Mouse (Mus musculus) left cerebral cortex, adult 9 months (tissue): ENCODE data around the gene Ell3.

ENCODE experiments used
- DNase-seq, 2 experiments: peaks; one replicate each; pipeline ENCODE4 v3.0.0; 2022; ENCODE audit warnings: low spot score in 2 of 2

Gene Ell3

GRCm38 (mm10) chr2:121448136-121448535 is 4.1 kb upstream of the Ell3 start:
- peak in 1 of 2 experiments; percentile 55 for DNase-seq

GRCm38 (mm10) chr2:121447006-121447405 is 2.9 kb upstream of the Ell3 start:
- DNase-seq: no peak

- DNase-seq: no peak
Observed at GRCm38 (mm10) chr2:121446506-121446905, 2.4 kb upstream of the Ell3 start.

- no peak for DNase-seq
Observed at GRCm38 (mm10) chr2:121445117-121445516, 1.0 kb upstream of the Ell3 start.

- DNase-seq: no peak
Observed at GRCm38 (mm10) chr2:121443068-121443349, 1.1 kb downstream of the Ell3 start.

- DNase-seq: no peak
Observed at GRCm38 (mm10) chr2:121442259-121443067, 1.6 kb downstream of the Ell3 start.

- no peak for DNase-seq
Observed at GRCm38 (mm10) chr2:121441800-121442199, 2.3 kb downstream of the Ell3 start.

GRCm38 (mm10) chr2:121440834-121441605 is 3.1 kb downstream of the Ell3 start:
- DNase-seq: no peak

- no peak for DNase-seq
Observed at GRCm38 (mm10) chr2:121439746-121440145, 4.3 kb downstream of the Ell3 start.

- DNase-seq: no peak
Observed at GRCm38 (mm10) chr2:121434854-121435253, 9.2 kb downstream of the Ell3 start.

GRCm38 (mm10) chr2:121425890-121426289 is 18.2 kb downstream of the Ell3 start:
- DNase-seq: no peak

- no peak for DNase-seq
Observed at GRCm38 (mm10) chr2:121423166-121423565, 20.9 kb downstream of the Ell3 start.

- DNase-seq: no peak
Observed at GRCm38 (mm10) chr2:121418476-121418875, 25.6 kb downstream of the Ell3 start.

- no peak for DNase-seq
Observed at GRCm38 (mm10) chr2:121416356-121416755, 27.7 kb downstream of the Ell3 start.

GRCm38 (mm10) chr2:121415591-121415990 is 28.5 kb downstream of the Ell3 start:
- DNase-seq: no peak

- no peak for DNase-seq
Observed at GRCm38 (mm10) chr2:121415103-121415502, 29.0 kb downstream of the Ell3 start.

- peak in 1 of 2 experiments; percentile 31 for DNase-seq
Observed at GRCm38 (mm10) chr2:121414139-121414685, 29.9 kb downstream of the Ell3 start.

GRCm38 (mm10) chr2:121413387-121414042 is 30.6 kb downstream of the Ell3 start, which contains the start of the genes Pdia3 and Catsper2:
Pdia3 (plus strand) TSS chr2:121413775.
Catsper2 (minus strand) TSS chr2:121413792.
- peak; percentile 89 to 95 for DNase-seq

GRCm38 (mm10) chr2:121412843-121413386 is 31.2 kb downstream of the Ell3 start:
- no peak for DNase-seq

- no peak for DNase-seq
Observed at GRCm38 (mm10) chr2:121408160-121408559, 35.9 kb downstream of the Ell3 start.

- no peak for DNase-seq
Observed at GRCm38 (mm10) chr2:121403296-121403695, 40.8 kb downstream of the Ell3 start.

- DNase-seq: peak in 1 of 2 experiments; percentile 90
Observed at GRCm38 (mm10) chr2:121396624-121397023, 47.5 kb downstream of the Ell3 start.
